Mouse (Mus musculus): Measurements from ENCODE around the gene Xrn1.
A peak's percentile ranks its signal among the peaks of the same experiment; 100 is the strongest.
"Not testable (repeated sequence)": the region's sequence is repeated elsewhere in the genome, so short reads cannot be mapped to it uniquely, and the experiment has no call there.

The Xrn1 gene

DNA sequence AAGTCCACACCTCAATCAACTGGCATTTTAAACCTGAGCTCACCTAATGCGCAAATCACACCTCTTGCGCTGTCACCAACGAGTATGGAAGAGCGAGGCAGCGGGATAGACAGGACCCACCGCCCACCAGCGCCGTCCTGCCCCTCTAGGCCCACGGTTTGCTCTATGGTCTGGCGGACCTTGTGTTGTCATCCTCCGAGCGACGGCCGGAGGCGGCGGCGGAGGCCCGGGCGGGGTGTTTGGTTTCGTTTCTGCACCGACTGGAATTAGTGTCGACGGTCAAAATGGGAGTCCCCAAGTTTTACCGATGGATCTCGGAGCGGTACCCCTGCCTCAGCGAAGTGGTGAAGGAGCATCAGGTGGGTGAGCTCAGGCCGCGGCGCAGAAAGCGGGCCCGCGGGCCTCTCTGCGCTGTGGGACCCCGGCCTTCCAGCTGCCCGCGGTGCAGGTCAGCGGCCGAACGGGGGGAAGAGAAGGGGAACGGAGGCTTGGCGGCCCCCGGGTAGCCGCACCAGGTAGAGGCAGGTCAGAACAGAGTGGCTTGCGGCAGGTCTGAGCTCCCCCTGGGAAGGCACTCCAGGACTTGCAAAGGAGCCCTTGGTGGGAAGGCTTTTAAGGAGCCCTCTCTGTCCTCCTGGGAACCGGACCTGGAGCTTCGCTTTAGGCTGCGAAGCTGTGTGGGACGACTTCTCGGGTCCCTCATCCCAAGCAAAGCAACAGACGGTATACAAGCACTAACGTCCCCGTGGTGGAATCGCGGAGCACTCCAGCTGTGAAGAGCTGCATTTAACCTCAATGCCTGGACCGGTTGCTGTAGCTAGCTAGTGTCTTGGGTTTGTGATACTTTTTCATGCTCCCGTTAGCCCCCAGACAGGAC lies at the start of gene Xrn1:
Gene Xrn1, plus strand, starts transcription at position 176 of the 877 bp plus-strand sequence.
- peak; percentile 68 for DNase-seq (ENCODE audit: extremely low spot score, low read depth, low spot score)

DNA sequence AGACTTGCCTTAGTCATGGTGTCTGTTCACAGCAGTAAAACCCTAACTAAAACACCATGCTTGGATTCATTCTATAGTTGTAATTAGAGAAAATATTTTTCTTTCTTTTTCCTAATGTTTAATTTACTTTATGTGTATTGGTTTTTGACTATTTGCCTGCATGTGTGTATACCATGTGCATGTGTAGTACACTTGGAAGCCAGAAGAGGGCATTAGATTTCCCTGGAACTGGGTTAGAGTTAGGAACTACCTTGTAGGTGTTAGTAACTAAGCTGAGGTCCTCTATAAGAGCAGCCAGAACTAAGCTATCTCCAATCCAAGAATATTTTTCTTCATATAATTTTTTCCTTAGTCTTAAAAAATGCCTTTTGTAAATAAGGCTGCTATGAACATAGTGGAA lies 21.7 kb upstream of the Xrn1 start:
- no peak for DNase-seq (ENCODE audit: extremely low spot score, low read depth, low spot score)

- DNase-seq (ENCODE audit: extremely low spot score, low read depth, low spot score), result no peak
These were observed 902 bp upstream of the Xrn1 start for GRCm38 (mm10) chr9:95953658-95954057.

DNA sequence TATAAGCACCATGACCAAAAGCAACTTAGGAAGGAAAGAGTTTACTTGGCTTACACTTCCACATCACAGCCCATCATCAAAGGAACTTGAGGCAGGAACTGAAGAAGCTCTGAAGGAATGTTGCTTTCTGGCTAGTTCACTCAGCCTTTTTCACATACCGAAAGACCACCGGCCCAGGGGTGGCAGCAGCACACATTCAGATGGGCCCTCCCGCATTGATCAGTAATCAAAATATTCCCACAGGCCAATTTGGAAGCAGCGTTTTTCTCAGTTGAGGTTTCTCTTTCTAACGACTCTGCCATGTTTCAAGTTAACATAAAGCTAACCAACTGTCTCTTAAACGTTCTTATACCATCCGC lies 355 bp upstream of the Xrn1 start:
- DNase-seq (ENCODE audit: extremely low spot score, low read depth, low spot score), result no peak

DNA sequence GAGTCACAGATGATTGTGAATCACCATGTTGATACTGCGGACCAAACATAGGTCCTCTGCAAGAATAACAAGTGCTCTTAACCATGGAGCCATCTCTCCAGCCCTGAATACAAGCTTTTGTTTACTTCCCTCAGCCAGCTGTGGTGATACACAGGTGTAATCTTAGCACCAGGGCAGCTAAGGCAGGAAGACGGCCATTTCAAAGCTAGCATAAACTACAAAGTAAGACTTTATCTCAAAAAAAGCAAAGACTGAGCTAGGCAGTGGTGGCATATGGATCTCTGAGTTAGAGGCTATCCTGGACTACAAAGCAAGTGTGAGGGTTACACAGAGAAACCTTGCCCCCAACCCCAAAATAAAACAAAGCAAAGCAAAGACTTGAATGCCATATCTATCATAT lies 3.1 kb downstream of the Xrn1 start:
- DNase-seq (ENCODE audit: extremely low spot score, low read depth, low spot score), result no peak

- DNase-seq (ENCODE audit: extremely low spot score, low read depth, low spot score), result no peak
These were observed 3.6 kb downstream of the Xrn1 start for GRCm38 (mm10) chr9:95958041-95958730.

DNA sequence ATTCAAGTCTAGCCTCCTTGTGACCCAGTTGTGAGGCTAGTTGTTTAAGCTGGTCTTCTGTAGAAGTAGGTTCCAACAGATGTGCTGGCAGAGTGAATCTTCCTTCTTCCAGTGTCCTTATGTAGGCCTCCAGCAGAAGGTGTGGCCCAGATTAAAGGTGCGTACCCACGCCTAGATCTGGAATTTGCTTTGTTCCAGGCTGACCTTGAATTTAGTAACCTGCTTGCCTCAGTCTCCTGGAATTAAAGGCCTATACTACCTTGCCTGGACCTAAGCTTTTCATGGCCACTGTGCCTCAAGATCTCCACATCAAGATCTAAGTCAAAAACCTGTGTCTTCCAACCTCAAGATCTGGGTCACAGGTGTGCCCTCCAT lies 4.2 kb downstream of the Xrn1 start:
- not testable (repeated sequence) for DNase-seq (ENCODE audit: extremely low spot score, low read depth, low spot score)

GRCm38 (mm10) chr9:95959246-95959645 lies 4.7 kb downstream of the Xrn1 start:
- no peak for DNase-seq (ENCODE audit: extremely low spot score, low read depth, low spot score)

DNA sequence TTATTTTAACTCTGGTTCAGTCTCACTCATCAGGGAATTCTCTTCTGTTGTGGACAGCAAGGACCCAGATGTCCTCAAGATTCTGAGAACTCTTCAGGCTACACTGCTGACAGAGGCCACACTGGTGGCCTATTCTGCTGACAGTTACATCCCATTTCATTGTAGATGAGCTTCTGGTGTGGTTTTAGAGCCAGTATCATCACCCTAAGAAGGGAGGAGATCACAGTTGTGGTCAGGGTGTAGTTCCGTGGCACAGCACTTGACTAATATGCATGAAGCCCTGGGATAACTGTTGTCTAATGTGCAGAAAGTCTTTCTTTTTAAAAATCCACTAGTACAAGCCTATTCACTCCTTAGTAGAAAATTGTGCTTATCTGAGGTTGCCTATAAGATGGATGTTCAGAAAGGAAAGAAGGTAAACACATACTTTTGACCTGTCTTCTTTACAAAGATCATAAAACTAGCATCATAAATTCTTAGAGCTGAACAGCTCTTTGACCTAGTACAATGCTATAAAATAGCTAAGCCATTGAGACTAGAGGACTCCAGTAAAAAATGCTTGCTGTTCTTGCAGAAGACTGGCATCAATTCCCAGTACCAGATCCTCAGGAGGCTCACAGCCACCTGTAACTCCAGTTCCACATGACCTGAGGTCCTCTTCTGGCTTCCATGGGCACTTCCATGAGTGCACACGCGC lies 5.3 kb downstream of the Xrn1 start:
- no peak for DNase-seq (ENCODE audit: extremely low spot score, low read depth, low spot score)

DNA sequence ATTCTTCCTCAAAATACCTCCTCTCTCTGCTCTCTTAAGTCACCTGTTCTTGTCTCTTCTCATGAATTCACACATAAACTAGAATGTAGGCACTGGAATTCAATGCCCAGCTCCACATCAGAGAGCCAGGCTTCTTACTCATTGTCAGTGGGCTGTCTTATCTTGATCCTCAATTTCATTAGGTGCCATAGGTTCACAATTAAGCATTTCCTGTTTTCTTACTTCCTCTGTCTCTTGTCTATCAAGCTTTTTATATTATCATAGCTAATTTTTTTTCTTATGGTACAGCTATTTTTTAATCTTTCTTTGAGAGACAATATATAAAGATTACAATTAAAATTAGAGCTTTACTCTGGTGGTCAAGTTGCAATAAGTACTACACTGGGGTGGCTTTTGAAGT lies 6.5 kb downstream of the Xrn1 start:
- DNase-seq (ENCODE audit: extremely low spot score, low read depth, low spot score), result no peak

- no peak for DNase-seq (ENCODE audit: extremely low spot score, low read depth, low spot score)
These were observed 9.5 kb downstream of the Xrn1 start for GRCm38 (mm10) chr9:95964037-95964436.

DNA sequence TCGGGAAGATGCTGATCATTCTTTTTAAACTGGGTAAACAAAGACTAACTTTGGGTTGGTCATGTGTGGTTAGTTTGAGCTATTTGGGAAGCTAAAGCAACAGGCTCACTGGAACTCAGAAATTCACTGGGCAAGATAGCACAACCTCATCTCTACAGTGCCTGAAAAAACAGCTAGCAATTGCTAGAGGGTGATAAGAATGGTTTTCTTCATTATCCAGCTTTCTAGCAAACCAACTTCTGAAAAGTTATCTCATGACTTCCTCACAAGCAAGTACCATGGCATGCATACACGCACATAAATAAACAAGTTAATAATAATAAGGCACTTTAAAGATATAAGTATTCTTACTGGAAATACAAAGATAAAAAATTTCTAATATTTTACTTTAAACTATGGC lies 23.7 kb downstream of the Xrn1 start:
- no peak for DNase-seq (ENCODE audit: extremely low spot score, low read depth, low spot score)

GRCm38 (mm10) chr9:95979896-95980295 lies 25.3 kb downstream of the Xrn1 start:
- no peak for DNase-seq (ENCODE audit: extremely low spot score, low read depth, low spot score)

DNA sequence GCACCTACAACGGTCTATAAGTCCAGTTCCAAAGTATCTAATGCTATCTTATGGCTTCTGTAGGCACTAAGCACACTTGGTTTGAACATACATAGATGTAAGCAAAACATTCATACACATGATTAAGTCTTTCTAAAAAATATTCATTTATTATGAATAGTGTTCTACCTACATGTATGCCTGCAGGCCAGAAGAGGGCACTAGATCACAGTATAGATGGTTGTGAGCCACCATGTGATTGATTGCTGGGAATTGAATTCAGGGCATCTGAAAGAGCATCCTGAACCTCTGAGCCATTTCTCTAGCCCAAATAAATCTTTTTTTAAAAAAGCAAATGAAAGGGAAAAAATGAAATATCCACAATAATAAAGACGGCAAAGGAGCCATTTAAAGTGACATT lies 37.7 kb downstream of the Xrn1 start:
- no peak for DNase-seq (ENCODE audit: extremely low spot score, low read depth, low spot score)

GRCm38 (mm10) chr9:96004455-96004854 lies 49.9 kb downstream of the Xrn1 start:
- no peak for DNase-seq (ENCODE audit: extremely low spot score, low read depth, low spot score)

DNA sequence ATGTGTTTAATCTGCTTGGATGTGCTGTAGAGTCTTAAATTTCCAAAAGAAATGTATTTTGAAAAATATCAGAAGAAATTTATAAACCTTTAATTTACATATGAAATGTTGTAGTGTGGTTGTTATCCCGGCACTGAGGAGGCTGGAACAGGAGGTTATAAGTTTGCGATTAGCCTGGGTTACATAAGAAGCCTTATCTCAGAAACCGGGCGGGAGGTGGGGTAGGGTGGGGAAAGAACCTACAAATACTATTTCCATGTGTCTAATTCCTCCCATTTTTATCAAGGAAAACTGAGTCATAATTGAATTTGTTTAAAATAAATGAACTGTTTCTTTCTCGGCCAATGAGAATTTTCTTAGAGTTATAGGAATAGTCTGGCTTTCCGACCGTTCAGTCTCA lies 56.1 kb downstream of the Xrn1 start:
- DNase-seq (ENCODE audit: extremely low spot score, low read depth, low spot score), result no peak

DNA sequence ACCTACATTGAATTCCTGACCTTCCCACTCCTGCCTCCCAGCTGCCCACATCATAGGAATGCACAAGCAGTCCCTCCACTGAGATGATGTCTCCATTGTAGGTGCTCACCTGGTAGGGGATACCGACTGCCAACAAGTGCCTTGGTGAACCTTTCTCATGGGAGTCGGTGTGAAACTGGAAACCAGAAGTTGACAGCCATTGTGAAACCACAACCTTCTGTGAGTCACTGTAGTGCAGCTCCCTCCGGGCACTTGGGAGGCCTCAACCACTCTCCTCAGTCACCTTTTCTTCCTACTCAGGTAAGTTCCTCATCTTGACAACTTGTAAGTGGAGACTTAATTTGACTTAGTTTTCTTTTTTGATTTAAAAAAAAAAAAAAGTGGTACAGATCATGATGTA lies 69.4 kb downstream of the Xrn1 start:
- no peak for DNase-seq (ENCODE audit: extremely low spot score, low read depth, low spot score)

DNA sequence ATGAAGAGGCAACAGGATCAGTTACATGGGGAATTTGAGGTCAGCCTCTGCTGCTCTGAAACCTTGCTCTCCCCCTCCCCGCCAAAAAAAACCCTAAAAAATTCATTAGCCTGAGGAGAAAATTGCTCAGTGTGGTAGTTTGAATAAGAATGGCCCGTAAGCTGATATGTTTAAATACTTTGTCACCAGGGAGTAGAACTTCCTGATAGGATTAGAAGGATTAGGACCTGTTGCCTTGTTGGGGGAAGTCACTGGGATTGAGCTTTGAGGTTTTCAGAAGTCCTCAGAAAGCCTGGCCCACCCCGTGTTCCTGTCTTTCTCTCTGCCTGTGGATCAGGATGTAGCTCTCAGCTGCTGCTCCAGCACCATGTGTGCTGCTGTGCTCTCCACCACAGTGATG lies 73.4 kb downstream of the Xrn1 start:
- DNase-seq (ENCODE audit: extremely low spot score, low read depth, low spot score), result no peak

- DNase-seq (ENCODE audit: extremely low spot score, low read depth, low spot score), result peak; percentile 20
These were observed 74.3 kb downstream of the Xrn1 start for GRCm38 (mm10) chr9:96028818-96029217.

DNA sequence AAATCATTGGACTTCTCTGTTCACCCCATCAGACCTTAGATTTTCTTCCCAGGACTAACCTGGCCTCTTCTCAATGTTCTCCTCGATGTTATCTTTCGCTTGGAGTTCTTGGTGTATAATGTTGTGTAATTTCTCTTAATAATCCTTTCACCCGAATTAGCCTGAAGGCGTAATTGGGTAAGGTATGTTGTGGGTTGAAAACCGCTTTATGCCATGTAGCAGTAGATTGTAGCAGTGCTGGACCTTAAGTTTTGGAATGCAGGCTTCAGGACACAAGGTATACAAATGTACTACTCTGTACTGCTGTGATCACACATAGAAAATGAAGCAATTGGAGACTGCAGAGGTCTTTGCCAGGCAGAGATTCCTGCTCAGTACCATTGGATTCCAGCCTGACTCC lies 75.3 kb downstream of the Xrn1 start:
- no peak for DNase-seq (ENCODE audit: extremely low spot score, low read depth, low spot score)

GRCm38 (mm10) chr9:96035371-96036086 lies 81.0 kb downstream of the Xrn1 start:
- DNase-seq (ENCODE audit: extremely low spot score, low read depth, low spot score), result no peak
